Mouse (Mus musculus): ENCODE data around the gene 1600014C23Rik. TPM values are rescaled to one million over a fixed set of nuclear protein-coding genes. Genes with fewer than 3 reads are reported as not detected.

1600014C23Rik gene
- polyA plus RNA-seq, 1 experiment, result not detected

DNA sequence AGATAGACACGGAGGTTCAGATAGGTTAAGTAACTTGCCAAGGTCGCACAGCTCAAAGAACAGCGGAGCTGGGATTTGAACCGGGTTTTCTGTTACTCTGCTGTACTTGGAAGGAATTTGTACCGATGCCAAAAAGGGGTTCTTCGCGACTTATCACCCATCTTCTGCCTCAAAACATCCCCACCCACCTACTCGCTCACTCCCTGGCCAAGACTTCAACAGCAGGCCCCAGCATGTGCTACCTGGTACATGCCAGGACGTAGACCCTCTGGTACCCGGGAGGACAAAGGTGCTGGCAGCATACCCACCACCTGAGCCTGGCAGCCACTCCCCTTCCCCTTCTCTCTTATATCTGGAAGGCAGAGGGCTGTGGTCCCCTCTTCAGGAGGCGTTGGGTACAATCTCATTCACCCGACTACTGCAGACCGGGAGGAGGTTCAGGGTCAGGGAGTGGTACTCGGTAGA is 48.9 kb downstream of the 1600014C23Rik start:
- Histone ChIP-seq H3K27ac (ENCODE audit: insufficient read depth, low read depth, low read length) (no peak overlapping the region), H3K4me1 (ENCODE audit: control insufficient read depth, insufficient read depth, low read length) (peaks cover 12% of the 10 kb centered on the region), H3K4me3 (ENCODE audit: insufficient read depth, low read length) (peak overlapping the region; percentile 89; the same call in 1 of the 2 replicates)
- TF ChIP-seq POLR2A (IDR thresholded peaks at IDR 0.05; ENCODE audit: borderline replicate concordance, low read depth, low read length) (no peak), CTCF (IDR thresholded peaks at IDR 0.05; ENCODE audit: low read depth, low read length) (no peak)

Other genes with a start within 250 kb of the 1600014C23Rik start
- gene Aars2, start 227.0 kb downstream of the 1600014C23Rik start, polyA plus RNA-seq (2012; ENCODE audit: insufficient read depth, insufficient read length, missing spikeins), result 4.8 and 5.0 TPM in 2 replicates
- not detected in 2 replicates for gene Tcte1, start 210.4 kb downstream of the 1600014C23Rik start, polyA plus RNA-seq (2012; ENCODE audit: insufficient read depth, insufficient read length, missing spikeins)
- not detected in 2 replicates for gene Tmem151b, start 184.2 kb downstream of the 1600014C23Rik start, polyA plus RNA-seq (2012; ENCODE audit: insufficient read depth, insufficient read length, missing spikeins)
- 27.0 and 30.8 TPM in 2 replicates for gene Nfkbie, start 178.1 kb downstream of the 1600014C23Rik start, polyA plus RNA-seq (2012; ENCODE audit: insufficient read depth, insufficient read length, missing spikeins)
- 73.7 and 83.1 TPM in 2 replicates for gene Slc35b2, start 170.0 kb downstream of the 1600014C23Rik start, polyA plus RNA-seq (2012; ENCODE audit: insufficient read depth, insufficient read length, missing spikeins)
- 586 and 617 TPM in 2 replicates for gene Hsp90ab1, start 160.6 kb downstream of the 1600014C23Rik start, polyA plus RNA-seq (2012; ENCODE audit: insufficient read depth, insufficient read length, missing spikeins)
- gene Slc29a1, start 134.2 kb downstream of the 1600014C23Rik start, polyA plus RNA-seq (2012; ENCODE audit: insufficient read depth, insufficient read length, missing spikeins), result 88.6 and 93.9 TPM in 2 replicates
- gene Mymx, start 131.7 kb downstream of the 1600014C23Rik start, polyA plus RNA-seq (2012; ENCODE audit: insufficient read depth, insufficient read length, missing spikeins), result not detected in 2 replicates
- 1.5 and 1.7 TPM in 2 replicates for gene Capn11, start 74.5 kb downstream of the 1600014C23Rik start, polyA plus RNA-seq (2012; ENCODE audit: insufficient read depth, insufficient read length, missing spikeins)
- 73.3 and 73.4 TPM in 2 replicates for gene Mrpl14, start 47.5 kb downstream of the 1600014C23Rik start, polyA plus RNA-seq (2012; ENCODE audit: insufficient read depth, insufficient read length, missing spikeins)
- gene Tmem63b, start 46.9 kb downstream of the 1600014C23Rik start, polyA plus RNA-seq (2012; ENCODE audit: insufficient read depth, insufficient read length, missing spikeins), result 20.0 and 21.2 TPM in 2 replicates

Data from bone marrow macrophage, adult 2 months (primary cell).